25 mouse cellular contexts compared by ENCODE assay signal in the genomic region with DNA sequence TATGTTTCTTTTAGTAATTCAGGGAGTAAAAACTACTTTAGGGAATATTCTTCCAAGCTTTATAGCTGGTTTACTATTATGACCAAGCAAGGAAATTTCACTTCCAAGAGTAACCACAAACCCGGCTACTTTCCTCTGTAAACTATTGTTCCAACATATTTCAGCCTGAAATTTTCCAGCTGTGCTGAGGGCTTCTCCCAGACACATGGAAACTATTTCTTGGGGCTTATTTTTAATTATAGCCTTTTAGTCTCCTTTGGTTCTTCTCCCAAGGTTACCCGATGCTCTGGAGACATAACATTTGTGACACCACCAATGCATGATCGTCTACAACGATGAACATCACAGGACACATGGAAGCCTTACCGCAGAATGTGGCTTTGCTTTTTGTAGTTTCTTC. TPM values are rescaled to one million over a fixed set of nuclear protein-coding genes. Genes with fewer than 3 reads are reported as not detected.
DNase-seq lines count a peak whose midpoint lies in the region; ATAC-seq and TF ChIP-seq lines count a peak whose summit lies in the region.
"Had no signal": no experiment of that assay in that cellular context is flagged by ENCODE, and none has a peak within 500 bp of the region (broad histone marks: within the 10 kb centered on the region; RNA-seq: fewer than 3 reads in every experiment).

No protein-coding gene starts in this region.

- no peaks in the 10 kb centered on the region for H3K27me3 ChIP-seq in stomach, embryonic 14.5 days (ENCODE audit: control insufficient read depth, insufficient read depth, low read length)
- no peaks in the 10 kb centered on the region for H3K27me3 ChIP-seq in stomach, postnatal 0 days (ENCODE audit: control insufficient read depth, insufficient read depth, low read length)
- H3K27me3 ChIP-seq in stomach, embryonic 15.5 days (replicated peaks) = no peaks in the 10 kb centered on the region
- H3K27me3 ChIP-seq: forebrain, embryonic 12.5 days; forebrain, embryonic 15.5 days; heart, embryonic 12.5 days; heart, embryonic 15.5 days; hindbrain, embryonic 13.5 days had no signal

- H3K36me3 ChIP-seq in stomach, embryonic 14.5 days (ENCODE audit: control insufficient read depth, insufficient read depth, low read length) = no peaks in the 10 kb centered on the region
- no peaks in the 10 kb centered on the region for H3K36me3 ChIP-seq in stomach, postnatal 0 days (ENCODE audit: control insufficient read depth, insufficient read depth, low read length)
- H3K36me3 ChIP-seq in stomach, embryonic 15.5 days = no peaks in the 10 kb centered on the region
- H3K36me3 ChIP-seq: forebrain, embryonic 12.5 days; forebrain, embryonic 15.5 days; heart, embryonic 12.5 days; heart, embryonic 15.5 days; hindbrain, embryonic 10.5 days; hindbrain, embryonic 13.5 days had no signal

- no peak for TF ChIP-seq CTCF in stomach, postnatal 0 days (IDR thresholded peaks at IDR 0.05; ENCODE audit: low read depth)

- H3K9ac ChIP-seq in stomach, embryonic 14.5 days (replicated peaks; ENCODE audit: low read depth, low read length) = no peak overlapping the region
- no peak overlapping the region for H3K9ac ChIP-seq in stomach, postnatal 0 days (ENCODE audit: low read length)
- H3K9ac ChIP-seq in stomach, embryonic 15.5 days = no peak overlapping the region
- H3K9ac ChIP-seq: forebrain, embryonic 12.5 days; forebrain, embryonic 15.5 days; heart, embryonic 12.5 days; heart, embryonic 15.5 days; hindbrain, embryonic 13.5 days had no signal

- DNase-seq in kidney, postnatal 10 days = peak; percentile 15
- DNase-seq in kidney, postnatal 4 days = no peak
- DNase-seq in stomach, postnatal 0 days (ENCODE audit: low spot score) = no peak
- DNase-seq in retina, postnatal 1 day = no peak
- DNase-seq: adrenal gland, adult 2 months; adrenal gland, postnatal 14 days; cerebellum, adult 11 months; cerebellum, adult 2 months; cerebellum, adult 9-11 months; cerebellum, postnatal 25 days; gastrocnemius, postnatal 25 days; heart, adult 18-20 months; heart, postnatal 10 days; heart, postnatal 36 days had no signal

- no peak overlapping the region for H3K4me3 ChIP-seq in stomach, embryonic 14.5 days (ENCODE audit: low read depth, low read length)
- H3K4me3 ChIP-seq in stomach, postnatal 0 days (ENCODE audit: low read depth, low read length) = no peak overlapping the region
- H3K4me3 ChIP-seq in stomach, embryonic 15.5 days (replicated peaks) = no peak overlapping the region
- H3K4me3 ChIP-seq: erythroblast, embryonic 14.5 days; forebrain, embryonic 12.5 days; forebrain, embryonic 15.5 days; heart, embryonic 12.5 days; heart, embryonic 15.5 days; hindbrain, embryonic 10.5 days; hindbrain, embryonic 13.5 days had no signal

- H3K4me1 ChIP-seq in stomach, embryonic 14.5 days (ENCODE audit: control insufficient read depth, insufficient read depth, low read length) = no peaks in the 10 kb centered on the region
- H3K4me1 ChIP-seq in stomach, postnatal 0 days (replicated peaks; ENCODE audit: control insufficient read depth, insufficient read depth) = no peaks in the 10 kb centered on the region
- no peaks in the 10 kb centered on the region for H3K4me1 ChIP-seq in stomach, embryonic 15.5 days
- H3K4me1 ChIP-seq: forebrain, embryonic 12.5 days; heart, embryonic 12.5 days; heart, embryonic 15.5 days; hindbrain, embryonic 10.5 days; hindbrain, embryonic 13.5 days had no signal

- TF ChIP-seq EP300 in stomach, postnatal 0 days (optimal IDR thresholded peaks at IDR 0.05) = no peak

- ATAC-seq in stomach, embryonic 14.5 days (ENCODE audit: insufficient number of reproducible peaks, insufficient read depth, low FRiP score, low read depth) = no peak
- ATAC-seq in stomach, postnatal 0 days (ENCODE audit: low FRiP score, low TSS enrichment) = no peak
- ATAC-seq in stomach, embryonic 15.5 days (ENCODE audit: insufficient read depth, low FRiP score, low read depth) = peak; percentile 22; the same call in 1 of the 2 replicates
- ATAC-seq: CD4-positive, CD25-positive, alpha-beta regulatory T cell, adult 4 months; forebrain, embryonic 15.5 days; hindbrain, embryonic 16.5 days had no signal

- H3K4me2 ChIP-seq in stomach, embryonic 14.5 days (replicated peaks; ENCODE audit: low read depth, low read length) = no peak overlapping the region
- no peak overlapping the region for H3K4me2 ChIP-seq in stomach, postnatal 0 days (replicated peaks; ENCODE audit: low read depth)
- H3K4me2 ChIP-seq in stomach, embryonic 15.5 days = no peak overlapping the region
- H3K4me2 ChIP-seq: forebrain, embryonic 12.5 days; forebrain, embryonic 15.5 days; heart, embryonic 12.5 days; heart, embryonic 15.5 days; hindbrain, embryonic 13.5 days had no signal

- no peaks in the 10 kb centered on the region for H3K9me3 ChIP-seq in stomach, embryonic 14.5 days (ENCODE audit: control insufficient read depth, low read depth, low read length)
- no peaks in the 10 kb centered on the region for H3K9me3 ChIP-seq in stomach, postnatal 0 days (ENCODE audit: control insufficient read depth, low read length)
- H3K9me3 ChIP-seq in stomach, embryonic 15.5 days = no peaks in the 10 kb centered on the region
- H3K9me3 ChIP-seq: forebrain, embryonic 12.5 days; forebrain, embryonic 15.5 days; heart, embryonic 12.5 days; heart, embryonic 15.5 days; hindbrain, embryonic 10.5 days; hindbrain, embryonic 13.5 days had no signal

- whole genome bisulfite sequencing in stomach, embryonic 14.5 days = 57% methylated on average over 5 of the region's 5 CpGs
- 61% methylated on average over 5 of the region's 5 CpGs for WGBS in stomach, postnatal 0 days
- WGBS in stomach, embryonic 15.5 days = 52% methylated on average over 5 of the region's 5 CpGs

- H3K27ac ChIP-seq in stomach, embryonic 14.5 days (ENCODE audit: low read length) = peak overlapping the region; percentile 11; the same call in 1 of the 2 replicates
- no peak overlapping the region for H3K27ac ChIP-seq in stomach, postnatal 0 days (replicated peaks)
- H3K27ac ChIP-seq in stomach, embryonic 15.5 days = peak overlapping the region; percentile 35; the same call in 1 of the 2 replicates
- H3K27ac ChIP-seq: forebrain, embryonic 12.5 days; forebrain, embryonic 15.5 days; heart, embryonic 15.5 days; hindbrain, embryonic 10.5 days; hindbrain, embryonic 13.5 days had no signal

RNA-seq across cellular contexts. Expression of gene 4930453N24Rik, which starts 33.7 kb away (rescaled TPM):
- polyA plus RNA-seq in stomach, embryonic 14.5 days (2014; fragmentation: Nextera tagmentation; extraction: Ambion mirVana) = 29.8 and 30.1 TPM in 2 replicates
- 16.6 and 17.5 TPM in 2 replicates for polyA plus RNA-seq in stomach, postnatal 0 days (2015; fragmentation: Nextera tagmentation; extraction: Ambion mirVana)
- 19.0 and 21.1 TPM in 2 replicates for polyA plus RNA-seq in stomach, embryonic 15.5 days (2015; fragmentation: Nextera tagmentation; extraction: Ambion mirVana)
